Mouse (Mus musculus): Measurements from ENCODE around the gene Gm8765.
"Not testable (repeated sequence)": the region's sequence is repeated elsewhere in the genome, so short reads cannot be mapped to it uniquely, and the experiment has no call there.

The Gm8765 gene

GRCm38 (mm10) chr13:50698012-50698411 is at the start of gene Gm8765:
TSS of gene Gm8765 (plus strand) at chr13:50698312.
- DNase-seq, result not testable (repeated sequence)

GRCm38 (mm10) chr13:50648771-50649170 is 49.3 kb upstream of the Gm8765 start:
- not testable (repeated sequence) for DNase-seq

GRCm38 (mm10) chr13:50750282-50750681 is 52.2 kb downstream of the Gm8765 start:
- not testable (repeated sequence) for DNase-seq

- DNase-seq, result no peak
These were observed 53.6 kb downstream of the Gm8765 start for GRCm38 (mm10) chr13:50751732-50752131.

GRCm38 (mm10) chr13:50752961-50753360 is 54.8 kb downstream of the Gm8765 start:
- DNase-seq, result not testable (repeated sequence)

Measured in lung, postnatal 4 days (tissue).